ENCODE assay signal across 8 mouse cellular contexts in genomic region chr14:48169970-48170369, GRCm38 (mm10). TPM values are rescaled to one million over a fixed set of nuclear protein-coding genes. Genes with fewer than 3 reads are reported as not detected.
A peak's percentile ranks its signal among the peaks of the same experiment; 100 is the strongest.
DNase-seq lines count a peak whose midpoint lies in the region; ATAC-seq and TF ChIP-seq lines count a peak whose summit lies in the region.

No protein-coding gene starts in this region.

- ATAC-seq in forebrain, embryonic 11.5 days (replicated peaks; ENCODE audit: low FRiP score): no peak
- ATAC-seq in forebrain, embryonic 12.5 days (ENCODE audit: low FRiP score): no peak
- ATAC-seq in liver, embryonic 12.5 days: no peak

- no peaks in the 10 kb centered on the region for H3K9me3 ChIP-seq in forebrain, embryonic 11.5 days (ENCODE audit: control insufficient read depth, low read length)
- no peaks in the 10 kb centered on the region for H3K9me3 ChIP-seq in forebrain, embryonic 12.5 days
- H3K9me3 ChIP-seq in liver, embryonic 12.5 days (replicated peaks): no peaks in the 10 kb centered on the region

- H3K36me3 ChIP-seq in forebrain, embryonic 11.5 days (ENCODE audit: control insufficient read depth, insufficient read depth, low read length): no peaks in the 10 kb centered on the region
- H3K36me3 ChIP-seq in forebrain, embryonic 12.5 days (replicated peaks): 0 out of 2 replicates have a peak, but pooled peaks cover 3% of the 10 kb centered on the region
- no peaks in the 10 kb centered on the region for H3K36me3 ChIP-seq in liver, adult 2 months (ENCODE audit: control insufficient read depth, insufficient read depth, low read length)
- no peaks in the 10 kb centered on the region for H3K36me3 ChIP-seq in liver, embryonic 12.5 days

- H3K79me2 ChIP-seq in liver, adult 2 months (ENCODE audit: control insufficient read depth, insufficient read depth, low read length): peaks cover 4% of the 10 kb centered on the region; the same call in 1 of the 2 replicates

- H3K9ac ChIP-seq in forebrain, embryonic 11.5 days (ENCODE audit: low read length): no peak overlapping the region
- H3K9ac ChIP-seq in forebrain, embryonic 12.5 days: no peak overlapping the region
- H3K9ac ChIP-seq in liver, adult 2 months (ENCODE audit: low read depth, low read length): no peak overlapping the region
- no peak overlapping the region for H3K9ac ChIP-seq in liver, embryonic 12.5 days

- DNase-seq in forebrain, embryonic 11.5 days (ENCODE audit: low spot score): peak; percentile 85
- DNase-seq in liver, adult 2 months (ENCODE audit: extremely low read depth, low read depth, low spot score): peak; percentile 48
- peak; percentile 63 to 65 for DNase-seq in cerebellum, adult 18-20 months
- DNase-seq in heart, postnatal 36 days: peak; percentile 56 to 70
- DNase-seq in mesoderm, embryonic 11.5 days (ENCODE audit: low read depth, low spot score): peak; percentile 56
- DNase-seq in layer of hippocampus, adult 9-10 months (ENCODE audit: low spot score): no peak

- no peak for TF ChIP-seq POLR2A in liver, adult 2 months (IDR thresholded peaks at IDR 0.05; ENCODE audit: extremely low read depth, insufficient read depth, low read length)

- peaks cover 7% of the 10 kb centered on the region; the same call in 1 of the 2 replicates for H3K4me1 ChIP-seq in forebrain, embryonic 11.5 days (replicated peaks; ENCODE audit: control insufficient read depth, insufficient read depth, low read length)
- peaks cover 21% of the 10 kb centered on the region for H3K4me1 ChIP-seq in forebrain, embryonic 12.5 days
- no peaks in the 10 kb centered on the region for H3K4me1 ChIP-seq in liver, adult 2 months (ENCODE audit: control insufficient read depth, insufficient read depth, low read length)
- H3K4me1 ChIP-seq in liver, embryonic 12.5 days: no peaks in the 10 kb centered on the region

- H3K4me3 ChIP-seq in forebrain, embryonic 11.5 days (ENCODE audit: low read depth, low read length): no peak overlapping the region
- H3K4me3 ChIP-seq in forebrain, embryonic 12.5 days (replicated peaks): no peak overlapping the region
- no peak overlapping the region for H3K4me3 ChIP-seq in liver, adult 2 months (ENCODE audit: insufficient read depth, low read depth, low read length)
- no peak overlapping the region for H3K4me3 ChIP-seq in liver, embryonic 12.5 days

- intact Hi-C loops in heart, postnatal 36 days (cut with DNase I): loop anchor here (2.0 to 5.0 kb wide), 2 partner anchors 49 to 418 kb away; partner anchors contain the start of gene Peli2

- no peak overlapping the region for H3K27ac ChIP-seq in forebrain, embryonic 11.5 days (ENCODE audit: low read depth, low read length)
- no peak overlapping the region for H3K27ac ChIP-seq in forebrain, embryonic 12.5 days
- H3K27ac ChIP-seq in liver, adult 2 months (replicated peaks; ENCODE audit: insufficient read depth, low read depth, low read length): no peak overlapping the region
- no peak overlapping the region for H3K27ac ChIP-seq in liver, embryonic 12.5 days

- TF ChIP-seq CTCF in liver, adult 2 months (IDR thresholded peaks at IDR 0.05; ENCODE audit: low read depth, low read length): peak; percentile 94

- H3K4me2 ChIP-seq in forebrain, embryonic 11.5 days (ENCODE audit: low read depth, low read length, severe bottlenecking): no peak overlapping the region
- H3K4me2 ChIP-seq in forebrain, embryonic 12.5 days: no peak overlapping the region
- no peak overlapping the region for H3K4me2 ChIP-seq in liver, embryonic 12.5 days

- no peaks in the 10 kb centered on the region for H3K27me3 ChIP-seq in forebrain, embryonic 11.5 days (ENCODE audit: control insufficient read depth, insufficient read depth, low read length)
- no peaks in the 10 kb centered on the region for H3K27me3 ChIP-seq in forebrain, embryonic 12.5 days
- no peaks in the 10 kb centered on the region for H3K27me3 ChIP-seq in liver, adult 2 months (ENCODE audit: control insufficient read depth, insufficient read depth, low read length)
- no peaks in the 10 kb centered on the region for H3K27me3 ChIP-seq in liver, embryonic 12.5 days (replicated peaks)

- 53% methylated on average over 7 of the region's 7 CpGs for WGBS in forebrain, embryonic 11.5 days
- 43% methylated on average over 7 of the region's 7 CpGs for WGBS in forebrain, embryonic 12.5 days
- WGBS in liver, adult 2 months: 59% methylated on average over 7 of the region's 7 CpGs
- WGBS in liver, embryonic 12.5 days (ENCODE audit: insufficient replicate concordance): 48% methylated on average over 7 of the region's 7 CpGs

RNA-seq across cellular contexts. Expression of gene Peli2, which starts 49.3 kb away (rescaled TPM):
- 8.6 and 8.8 TPM in 2 replicates for polyA plus RNA-seq in forebrain, embryonic 11.5 days (2014; fragmentation: Nextera tagmentation; extraction: Ambion mirVana)
- polyA plus RNA-seq in forebrain, embryonic 12.5 days (2016; fragmentation: Nextera tagmentation; extraction: Ambion mirVana): 9.4 and 11.1 TPM in 2 replicates
- 14.7 and 16.8 TPM in 2 replicates for total RNA-seq in liver, adult 2 months (2014; rRNA removed)
- 12.7 and 13.3 TPM in 2 replicates for polyA plus RNA-seq in liver, adult 2 months (2012; rRNA removed)
- polyA plus RNA-seq in liver, embryonic 12.5 days (2016; fragmentation: Nextera tagmentation; extraction: Ambion mirVana): 1.7 and 1.8 TPM in 2 replicates
- 10 to 100 TPM; 17.1 to 22.9 TPM for total RNA-seq in heart, postnatal 36 days (2021)
